Mouse (Mus musculus) liver, embryonic 14 days (tissue): Measurements from ENCODE around the gene Slc5a5. TPM values are rescaled to one million over a fixed set of nuclear protein-coding genes. Genes with fewer than 3 reads are reported as not detected.

Source experiments
- polyA plus RNA-seq: library from polyadenylated mRNA; depleted of rRNA; stranded (reverse); fragments of >200 nt; gene quantifications from 2 replicates; pipeline ENCODE4 v1.2.3, GENCODE M21; 2012; rRNA removed

Gene Slc5a5
- 0.07 and 0.08 TPM in 2 replicates for polyA plus RNA-seq

GRCm38 (mm10) chr8:70892022-70892895, at the start of gene Slc5a5:
Slc5a5 (minus strand) TSS chr8:70892757.

GRCm38 (mm10) chr8:70905831-70906736, 13.5 kb upstream of the Slc5a5 start, which contains the start of gene Map1s:
Map1s (plus strand) TSS chr8:70905932.

GRCm38 (mm10) chr8:70897021-70897680, 4.6 kb upstream of the Slc5a5 start, which contains the start of gene Rpl18a:
Rpl18a (minus strand) TSS chr8:70897412.

GRCm38 (mm10) chr8:70873364-70873985, 19.1 kb downstream of the Slc5a5 start, which contains the start of gene Ccdc124:
Ccdc124 (minus strand) TSS chr8:70873935.

GRCm38 (mm10) chr8:70862824-70863641, 29.5 kb downstream of the Slc5a5 start, which contains the start of gene Kcnn1:
Kcnn1 (minus strand) TSS chr8:70863258.

GRCm38 (mm10) chr8:70839408-70840351, 52.9 kb downstream of the Slc5a5 start, which contains the start of gene Arrdc2:
Arrdc2 (minus strand) TSS chr8:70839720.

Other genes with a start within 250 kb of the Slc5a5 start
- gene Pgpep1, start 232.4 kb downstream of the Slc5a5 start, polyA plus RNA-seq = 7.8 and 8.5 TPM in 2 replicates
- gene Lsm4, start 219.5 kb downstream of the Slc5a5 start, polyA plus RNA-seq = 130 and 135 TPM in 2 replicates
- 26.4 and 29.1 TPM in 2 replicates for gene Jund, start 193.8 kb downstream of the Slc5a5 start, polyA plus RNA-seq
- not detected in 2 replicates for gene Iqcn, start 189.3 kb downstream of the Slc5a5 start, polyA plus RNA-seq
- gene Gm3336, start 174.2 kb downstream of the Slc5a5 start, polyA plus RNA-seq = 0.08 TPM in 1 of 2 replicates, not detected in the other
- gene Pde4c, start 169.0 kb downstream of the Slc5a5 start, polyA plus RNA-seq = 1.2 and 1.6 TPM in 2 replicates
- gene Rab3a, start 138.1 kb downstream of the Slc5a5 start, polyA plus RNA-seq = 2.3 and 2.5 TPM in 2 replicates
- gene Mpv17l2, start 131.8 kb downstream of the Slc5a5 start, polyA plus RNA-seq = 21.1 and 28.0 TPM in 2 replicates
- 16.7 and 18.5 TPM in 2 replicates for gene Pik3r2, start 116.0 kb downstream of the Slc5a5 start, polyA plus RNA-seq
- 9.1 and 12.1 TPM in 2 replicates for gene Mast3, start 87.7 kb downstream of the Slc5a5 start, polyA plus RNA-seq
- 0.10 and 0.17 TPM in 2 replicates for gene Il12rb1, start 84.3 kb downstream of the Slc5a5 start, polyA plus RNA-seq
- 32.1 and 35.4 TPM in 2 replicates for gene Arrdc2, start 53.0 kb downstream of the Slc5a5 start, polyA plus RNA-seq
- 0.21 and 0.31 TPM in 2 replicates for gene Kcnn1, start 29.5 kb downstream of the Slc5a5 start, polyA plus RNA-seq
- 35.9 and 39.9 TPM in 2 replicates for gene Ccdc124, start 18.8 kb downstream of the Slc5a5 start, polyA plus RNA-seq
- gene Rpl18a, start 4.7 kb upstream of the Slc5a5 start, polyA plus RNA-seq = 2,572 and 2,942 TPM in 2 replicates
- gene Map1s, start 13.2 kb upstream of the Slc5a5 start, polyA plus RNA-seq = 10.3 and 10.8 TPM in 2 replicates